Mouse (Mus musculus): ENCODE results near the gene AY761184.
"Not testable (repeated sequence)": the region's sequence is repeated elsewhere in the genome, so short reads cannot be mapped to it uniquely, and the experiment has no call there.

Gene AY761184

DNA sequence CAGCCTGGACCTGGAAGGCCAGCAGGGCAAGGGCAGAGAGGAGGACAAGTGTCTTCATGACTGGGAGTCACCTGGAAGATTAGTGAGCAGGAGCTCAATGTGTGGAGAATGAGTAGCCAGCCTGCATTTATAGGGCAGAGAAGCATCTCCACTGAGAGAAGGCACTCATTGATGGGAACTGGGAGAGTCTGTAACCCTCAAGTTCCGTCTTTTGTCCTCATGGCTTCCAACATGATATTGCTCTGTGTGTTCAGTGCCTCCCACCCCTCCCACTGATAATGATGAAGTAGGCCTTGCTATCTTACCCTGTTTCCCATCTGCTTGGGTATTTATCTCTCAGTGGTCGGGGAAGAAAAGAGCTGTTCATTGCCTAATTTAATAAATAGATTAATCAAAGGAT is at the start of gene AY761184:
Gene AY761184 (minus strand): TSS at position 101 of the 400 bp plus-strand sequence.
- DNase-seq (ENCODE audit: low read depth, low spot score) = not testable (repeated sequence)

DNA sequence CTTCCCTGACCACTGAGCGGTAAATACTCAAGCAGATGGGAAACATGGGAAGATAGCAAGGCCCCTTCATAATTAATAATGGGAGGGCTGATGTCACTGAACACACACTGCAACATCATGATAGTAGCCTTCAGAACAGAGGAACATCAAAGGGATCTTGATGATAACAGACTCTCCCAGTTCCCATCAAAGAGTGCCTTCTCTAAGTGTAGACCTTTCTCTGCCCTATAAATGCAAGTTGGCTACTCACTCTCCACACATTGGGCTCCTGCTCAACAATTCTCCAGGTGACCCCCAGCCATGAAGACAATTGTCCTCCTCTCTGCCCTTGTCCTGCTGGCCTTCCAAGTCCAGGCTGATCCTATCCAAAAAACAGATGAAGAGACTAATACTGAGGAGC is 37.9 kb downstream of the AY761184 start, which contains the start of gene Defa34:
Gene Defa34 (plus strand): TSS at position 301 of the 400 bp plus-strand sequence.
- DNase-seq (ENCODE audit: low read depth, low spot score) = not testable (repeated sequence)

DNA sequence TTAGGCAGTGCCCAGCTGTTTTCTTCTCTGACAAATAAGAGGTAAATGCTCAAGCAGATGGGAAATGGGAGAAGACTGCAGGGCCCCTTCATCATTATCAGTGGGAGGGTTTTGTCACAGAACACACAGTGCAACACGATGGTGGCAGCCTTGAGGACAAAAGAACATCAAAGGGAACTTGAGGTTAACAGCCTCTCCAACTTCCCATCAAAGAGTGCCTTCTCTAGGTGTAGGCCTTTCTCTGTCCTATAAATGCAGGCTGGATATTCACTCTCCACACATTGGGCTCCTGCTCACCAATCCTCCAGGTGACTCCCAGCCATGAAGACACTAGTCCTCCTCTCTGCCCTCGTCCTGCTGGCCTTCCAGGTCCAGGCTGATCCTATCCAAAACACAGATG is 48.0 kb downstream of the AY761184 start, which contains the start of gene Defa17:
Gene Defa17 (plus strand): TSS at position 301 of the 400 bp plus-strand sequence.
- not testable (repeated sequence) for DNase-seq (ENCODE audit: low read depth, low spot score)

Data from brain, embryonic 18.5 days (tissue).